In genomic region chr15:81480977-81481379, GRCm38 (mm10) we compare ENCODE assay signal across 8 mouse cellular contexts. TPM values are rescaled to one million over a fixed set of nuclear protein-coding genes. Genes with fewer than 3 reads are reported as not detected.
A peak's percentile ranks its signal among the peaks of the same experiment; 100 is the strongest.
DNase-seq lines count a peak whose midpoint lies in the region; ATAC-seq and TF ChIP-seq lines count a peak whose summit lies in the region.

No protein-coding gene starts in this region.

- H3K9ac ChIP-seq in heart, embryonic 11.5 days (ENCODE audit: low read depth, low read length): no peak overlapping the region
- H3K9ac ChIP-seq in kidney, embryonic 16.5 days (replicated peaks; ENCODE audit: low read length): peak overlapping the region; percentile 58; the same call in 1 of the 2 replicates

- TF ChIP-seq POLR2A in cortical plate, adult 2 months (IDR thresholded peaks at IDR 0.05; ENCODE audit: extremely low read depth, insufficient read depth, low read length): no peak
- no peak; the same call in 1 of the 2 replicates for TF ChIP-seq POLR2A in small intestine, adult 2 months (IDR thresholded peaks at IDR 0.05; ENCODE audit: low read depth, low read length)

- H3K4me2 ChIP-seq in heart, embryonic 11.5 days: peak overlapping the region; percentile 57
- peak overlapping the region; percentile 64 for H3K4me2 ChIP-seq in kidney, embryonic 16.5 days (replicated peaks; ENCODE audit: low read depth, low read length)

- peak; percentile 37 for DNase-seq in MN1 (ENCODE audit: low spot score)
- peak; percentile 80 for DNase-seq in lung, postnatal 25 days (ENCODE audit: low spot score)
- no peak for DNase-seq in frontal cortex, postnatal 10 days (ENCODE audit: low spot score in 2 of 2)

- TF ChIP-seq CTCF in C2C12 (IDR thresholded peaks at IDR 0.05; ENCODE audit: control insufficient read depth, insufficient read depth, insufficient read length): no peak
- no peak for TF ChIP-seq CTCF in cortical plate, adult 2 months (IDR thresholded peaks at IDR 0.05; ENCODE audit: extremely low read depth, insufficient read depth, low read length)
- TF ChIP-seq CTCF in small intestine, adult 2 months (IDR thresholded peaks at IDR 0.05; ENCODE audit: extremely low read depth, insufficient read length, insufficient replicate concordance, low read depth, low read length): no peak

- H3K27me3 ChIP-seq in C2C12 (ENCODE audit: control insufficient read depth, insufficient read depth, insufficient read length): no peaks in the 10 kb centered on the region
- H3K27me3 ChIP-seq in heart, embryonic 11.5 days (ENCODE audit: control insufficient read depth, insufficient read depth, low read length): no peaks in the 10 kb centered on the region
- no peaks in the 10 kb centered on the region for H3K27me3 ChIP-seq in kidney, embryonic 16.5 days (ENCODE audit: insufficient read depth, low read length)
- H3K27me3 ChIP-seq in small intestine, adult 2 months (ENCODE audit: control insufficient read depth, insufficient read depth, low read length): no peaks in the 10 kb centered on the region

- H3K4me1 ChIP-seq in cortical plate, adult 2 months (ENCODE audit: control insufficient read depth, insufficient read depth, low read length): no peaks in the 10 kb centered on the region
- H3K4me1 ChIP-seq in heart, embryonic 11.5 days (ENCODE audit: control insufficient read depth, insufficient read depth, low read length): no peaks in the 10 kb centered on the region
- H3K4me1 ChIP-seq in kidney, embryonic 16.5 days (ENCODE audit: insufficient read depth, low read length): peaks cover 8% of the 10 kb centered on the region; the same call in 1 of the 2 replicates
- H3K4me1 ChIP-seq in small intestine, adult 2 months (ENCODE audit: control insufficient read depth, insufficient read depth, insufficient read length, low read length): peaks cover 2% of the 10 kb centered on the region; the same call in 1 of the 2 replicates

- no peak overlapping the region for H3ac ChIP-seq in C2C12 (ENCODE audit: control insufficient read depth, insufficient read length, low read depth)

- H3K27ac ChIP-seq in cortical plate, adult 2 months (ENCODE audit: insufficient read depth, low read length): no peak overlapping the region
- no peak overlapping the region for H3K27ac ChIP-seq in heart, embryonic 11.5 days (ENCODE audit: low read depth, low read length)
- H3K27ac ChIP-seq in kidney, embryonic 16.5 days (ENCODE audit: low read length): no peak overlapping the region
- H3K27ac ChIP-seq in small intestine, adult 2 months (ENCODE audit: insufficient read depth, low read depth, low read length): 0 out of 2 replicates have a peak overlapping the region, but pooled peaks have one; percentile 6

- 20% methylated on average over 13 of the region's 13 CpGs for WGBS in heart, embryonic 11.5 days (ENCODE audit: insufficient replicate concordance)
- WGBS in kidney, embryonic 16.5 days: 12% methylated on average over 13 of the region's 13 CpGs
- 5% methylated on average over 13 of the region's 13 CpGs for WGBS in small intestine, adult 2 months

- ATAC-seq in heart, embryonic 11.5 days (replicated peaks; ENCODE audit: insufficient number of reproducible peaks, low FRiP score, low TSS enrichment): no peak
- ATAC-seq in kidney, embryonic 16.5 days (ENCODE audit: low FRiP score, low TSS enrichment): peak; percentile 35; the same call in 1 of the 2 replicates

- no peak overlapping the region for H3K4me3 ChIP-seq in C2C12 (ENCODE audit: insufficient read depth, poor library complexity, severe bottlenecking)
- H3K4me3 ChIP-seq in cortical plate, adult 2 months (ENCODE audit: insufficient read depth, low read length): peak overlapping the region; percentile 26
- peak overlapping the region; percentile 36 for H3K4me3 ChIP-seq in heart, embryonic 11.5 days (ENCODE audit: low read depth, low read length)
- H3K4me3 ChIP-seq in kidney, embryonic 16.5 days (ENCODE audit: low read length): peak overlapping the region; percentile 39
- H3K4me3 ChIP-seq in small intestine, adult 2 months (ENCODE audit: low read depth, low read length): peak overlapping the region; percentile 54

- no peaks in the 10 kb centered on the region for H3K79me2 ChIP-seq in C2C12 (ENCODE audit: control insufficient read depth, insufficient read depth)

- H3K9me3 ChIP-seq in heart, embryonic 11.5 days (replicated peaks; ENCODE audit: control insufficient read depth, low read length): no peaks in the 10 kb centered on the region
- H3K9me3 ChIP-seq in kidney, embryonic 16.5 days (ENCODE audit: low read length): no peaks in the 10 kb centered on the region

- peaks cover 2% of the 10 kb centered on the region for H3K36me3 ChIP-seq in C2C12 (ENCODE audit: control insufficient read depth, insufficient read depth)
- H3K36me3 ChIP-seq in heart, embryonic 11.5 days (ENCODE audit: control insufficient read depth, insufficient read depth, low read length): no peaks in the 10 kb centered on the region
- H3K36me3 ChIP-seq in kidney, embryonic 16.5 days (ENCODE audit: insufficient read depth, low read length): no peaks in the 10 kb centered on the region
- no peaks in the 10 kb centered on the region for H3K36me3 ChIP-seq in small intestine, adult 2 months (ENCODE audit: control insufficient read depth, insufficient read depth, low read length)

- no peaks in the 10 kb centered on the region for H3K79me3 ChIP-seq in C2C12 (ENCODE audit: low read depth)

TF ChIP-seq in C2C12, 6 proteins besides CTCF, POLR2A, EP300 and RAD21:
- TF ChIP-seq MYOD1 (IDR thresholded peaks at IDR 0.05; ENCODE audit: control insufficient read depth, insufficient read length, low read depth) (peak; percentile 6), MYOG (IDR thresholded peaks at IDR 0.05; ENCODE audit: control insufficient read depth, extremely low read depth, insufficient read length) (no peak), USF1 (IDR thresholded peaks at IDR 0.05; ENCODE audit: low read depth) (peak; percentile 74)

RNA-seq across cellular contexts. Expression of gene Rbx1, which starts 14.9 kb away (rescaled TPM):
- polyA plus RNA-seq in C2C12 (2012; fragmentation: generic; extraction: Trizol): 275 TPM
- polyA plus RNA-seq in cortical plate, adult 2 months (2012; rRNA removed): 172 and 175 TPM in 2 replicates
- polyA plus RNA-seq in heart, embryonic 11.5 days (2014; fragmentation: Nextera tagmentation; extraction: Ambion mirVana): 397 and 442 TPM in 2 replicates
- polyA plus RNA-seq in kidney, embryonic 16.5 days (2015; fragmentation: Nextera tagmentation; extraction: Ambion mirVana): 423 and 428 TPM in 2 replicates
- 9.4 and 17.7 TPM in 2 replicates for polyA plus RNA-seq in small intestine, adult 2 months (2012; rRNA removed)

Comparison
In these comparisons a context has a peak if more than half of its experiments do, and no peak if none do; other contexts are left out.
1. DNase-seq: peak in MN1 (single experiment) and lung, postnatal 25 days (single experiment); none in frontal cortex, postnatal 10 days (0 of 2).